Mouse (Mus musculus): ENCODE results near the gene Jmjd1c. TPM values are rescaled to one million over a fixed set of nuclear protein-coding genes. Genes with fewer than 3 reads are reported as not detected.

Gene Jmjd1c
- polyA plus RNA-seq, 1 experiment from 2014 or later: 15.0 TPM

- ATAC-seq (no peak), DNase-seq (no peak)
- no peak overlapping the region for H3K4me3 ChIP-seq (ENCODE audit: low read depth, low read length)
- no peak overlapping the region for H3K9ac ChIP-seq (replicated peaks)
- no peaks in the 10 kb centered on the region for H3K9me3 ChIP-seq (ENCODE audit: low read length)
- no peaks in the 10 kb centered on the region for H3K4me1 ChIP-seq (ENCODE audit: insufficient read depth)
- H3K27ac ChIP-seq (ENCODE audit: low read depth): no peak overlapping the region
- no peak overlapping the region for H3K4me2 ChIP-seq (ENCODE audit: low read depth, low read length)
- no peaks in the 10 kb centered on the region for H3K36me3 ChIP-seq (replicated peaks; ENCODE audit: insufficient read depth, low read length)
- no peaks in the 10 kb centered on the region for H3K27me3 ChIP-seq (ENCODE audit: insufficient read depth, low read length)
- TF ChIP-seq CTCF (IDR thresholded peaks at IDR 0.05; ENCODE audit: low read depth): no peak
- no peak for TF ChIP-seq EP300 (IDR thresholded peaks at IDR 0.05; ENCODE audit: low read depth)
Observed at GRCm38 (mm10) chr10:67143661-67144060, 47.7 kb downstream of the Jmjd1c start.

- Histone ChIP-seq H3K27ac (ENCODE audit: low read depth) (no peak overlapping the region), H3K4me3 (ENCODE audit: low read depth, low read length) (no peak overlapping the region), H3K4me1 (ENCODE audit: insufficient read depth) (no peaks in the 10 kb centered on the region), H3K36me3 (replicated peaks; ENCODE audit: insufficient read depth, low read length) (no peaks in the 10 kb centered on the region), H3K9me3 (ENCODE audit: low read length) (no peaks in the 10 kb centered on the region), H3K27me3 (ENCODE audit: insufficient read depth, low read length) (no peaks in the 10 kb centered on the region), H3K4me2 (ENCODE audit: low read depth, low read length) (no peak overlapping the region), H3K9ac (replicated peaks) (no peak overlapping the region)
- ATAC-seq (no peak), DNase-seq (no peak)
- TF ChIP-seq EP300 (IDR thresholded peaks at IDR 0.05; ENCODE audit: low read depth) (no peak), CTCF (IDR thresholded peaks at IDR 0.05; ENCODE audit: low read depth) (no peak)
- 72% methylated on average over 2 of the region's 2 CpGs for WGBS (ENCODE audit: insufficient replicate concordance)
Observed at GRCm38 (mm10) chr10:67144269-67144668, 48.3 kb downstream of the Jmjd1c start.

DNA sequence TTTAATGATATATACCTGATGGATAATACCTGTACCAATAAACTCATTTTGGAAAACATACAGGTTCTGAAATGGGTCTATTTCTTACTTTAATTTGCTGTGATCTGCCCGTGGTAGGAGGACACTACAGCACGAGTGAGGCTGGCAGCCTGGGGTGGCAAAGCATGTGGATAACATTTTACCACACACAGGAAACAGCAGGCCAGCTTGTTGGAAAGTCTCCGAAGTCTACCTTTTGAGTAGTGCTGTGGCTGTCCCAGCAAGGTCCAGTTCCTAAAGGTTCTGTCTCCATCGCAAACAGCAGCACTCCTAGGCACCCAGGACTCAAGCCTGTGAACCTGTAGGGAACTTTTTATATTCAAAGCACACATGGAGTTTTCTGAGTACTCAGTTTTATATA lies 49.7 kb downstream of the Jmjd1c start:
- no peak for ATAC-seq
- Histone ChIP-seq H3K9me3 (ENCODE audit: low read length) (no peaks in the 10 kb centered on the region), H3K9ac (replicated peaks) (no peak overlapping the region), H3K4me1 (ENCODE audit: insufficient read depth) (no peaks in the 10 kb centered on the region), H3K4me3 (ENCODE audit: low read depth, low read length) (no peak overlapping the region), H3K4me2 (ENCODE audit: low read depth, low read length) (no peak overlapping the region), H3K27me3 (ENCODE audit: insufficient read depth, low read length) (no peaks in the 10 kb centered on the region), H3K36me3 (replicated peaks; ENCODE audit: insufficient read depth, low read length) (no peaks in the 10 kb centered on the region), H3K27ac (ENCODE audit: low read depth) (no peak overlapping the region)
- 63% methylated on average over 4 of the region's 4 CpGs for WGBS (ENCODE audit: insufficient replicate concordance)
- TF ChIP-seq EP300 (IDR thresholded peaks at IDR 0.05; ENCODE audit: low read depth) (no peak), CTCF (IDR thresholded peaks at IDR 0.05; ENCODE audit: low read depth) (no peak)
- no peak for DNase-seq

DNA sequence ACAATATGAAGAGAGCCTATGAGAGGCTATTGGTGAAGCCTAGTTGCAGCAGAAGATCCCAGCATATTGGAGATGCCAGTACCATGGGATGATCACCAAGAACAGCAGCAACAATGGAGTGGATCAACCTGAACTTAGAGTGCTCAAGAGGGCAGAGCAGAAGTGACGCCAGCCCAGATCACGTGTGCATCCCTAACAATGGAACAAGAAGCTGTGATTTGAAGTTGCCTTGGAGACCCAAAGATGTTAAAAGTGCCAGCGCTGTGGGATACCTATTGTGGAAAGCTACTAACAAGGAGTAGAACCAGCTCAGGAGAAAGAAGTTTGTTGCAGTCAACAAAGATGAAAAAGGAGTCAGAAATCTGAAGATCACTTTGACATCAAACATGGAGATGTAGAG lies 55.8 kb downstream of the Jmjd1c start:
- Histone ChIP-seq H3K27ac (ENCODE audit: low read depth) (no peak overlapping the region), H3K4me1 (ENCODE audit: insufficient read depth) (no peaks in the 10 kb centered on the region), H3K36me3 (replicated peaks; ENCODE audit: insufficient read depth, low read length) (no peaks in the 10 kb centered on the region), H3K9ac (replicated peaks) (no peak overlapping the region), H3K9me3 (ENCODE audit: low read length) (no peaks in the 10 kb centered on the region), H3K27me3 (ENCODE audit: insufficient read depth, low read length) (no peaks in the 10 kb centered on the region), H3K4me2 (ENCODE audit: low read depth, low read length) (no peak overlapping the region), H3K4me3 (ENCODE audit: low read depth, low read length) (no peak overlapping the region)
- TF ChIP-seq EP300 (IDR thresholded peaks at IDR 0.05; ENCODE audit: low read depth): no peak
- no peak for TF ChIP-seq CTCF (IDR thresholded peaks at IDR 0.05; ENCODE audit: low read depth)
- no peak for ATAC-seq
- DNase-seq: no peak
- WGBS (ENCODE audit: insufficient replicate concordance): 84% methylated on average over 3 of the region's 3 CpGs

DNA sequence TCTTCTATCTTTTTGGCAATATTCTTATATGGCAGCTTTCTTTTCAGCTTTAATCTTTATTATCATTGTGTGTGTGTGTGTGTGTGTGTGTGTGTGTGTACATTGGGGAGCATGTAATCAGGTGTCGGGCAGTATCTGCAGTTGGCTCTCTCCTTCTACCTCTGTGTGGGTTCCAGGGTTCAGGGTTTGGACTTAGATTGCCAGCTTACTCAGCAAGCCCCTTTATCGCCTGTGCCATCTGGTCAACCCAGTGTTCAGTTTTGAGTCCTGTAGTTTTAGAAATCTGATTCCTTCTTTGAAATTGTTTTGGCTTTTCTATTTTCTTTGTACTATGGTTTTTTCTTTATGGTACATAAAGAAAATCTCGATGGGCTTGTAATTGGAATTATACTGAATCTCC lies 58.7 kb downstream of the Jmjd1c start:
- WGBS (ENCODE audit: insufficient replicate concordance): 78% methylated on average over 3 of the region's 3 CpGs
- no peak for DNase-seq
- H3K4me3 ChIP-seq (ENCODE audit: low read depth, low read length): no peak overlapping the region
- H3K4me2 ChIP-seq (ENCODE audit: low read depth, low read length): no peak overlapping the region
- no peak for TF ChIP-seq CTCF (IDR thresholded peaks at IDR 0.05; ENCODE audit: low read depth)
- TF ChIP-seq EP300 (IDR thresholded peaks at IDR 0.05; ENCODE audit: low read depth): no peak
- ATAC-seq: no peak
- no peaks in the 10 kb centered on the region for H3K9me3 ChIP-seq (ENCODE audit: low read length)
- peaks cover under 1% of the 10 kb centered on the region; the same call in 1 of the 2 replicates for H3K36me3 ChIP-seq (replicated peaks; ENCODE audit: insufficient read depth, low read length)
- no peaks in the 10 kb centered on the region for H3K4me1 ChIP-seq (ENCODE audit: insufficient read depth)
- no peak overlapping the region for H3K27ac ChIP-seq (ENCODE audit: low read depth)
- no peak overlapping the region for H3K9ac ChIP-seq (replicated peaks)
- no peaks in the 10 kb centered on the region for H3K27me3 ChIP-seq (ENCODE audit: insufficient read depth, low read length)

- DNase-seq (no peak), ATAC-seq (no peak)
- no peak overlapping the region for H3K4me3 ChIP-seq (ENCODE audit: low read depth, low read length)
- H3K9ac ChIP-seq (replicated peaks): no peak overlapping the region
- WGBS (ENCODE audit: insufficient replicate concordance): 95% methylated on average over 1 of the region's 1 CpGs
- no peaks in the 10 kb centered on the region for H3K9me3 ChIP-seq (ENCODE audit: low read length)
- H3K36me3 ChIP-seq (replicated peaks; ENCODE audit: insufficient read depth, low read length): no peaks in the 10 kb centered on the region
- TF ChIP-seq EP300 (IDR thresholded peaks at IDR 0.05; ENCODE audit: low read depth) (no peak), CTCF (IDR thresholded peaks at IDR 0.05; ENCODE audit: low read depth) (no peak)
- no peak overlapping the region for H3K27ac ChIP-seq (ENCODE audit: low read depth)
- peaks cover 13% of the 10 kb centered on the region for H3K4me1 ChIP-seq (ENCODE audit: insufficient read depth)
- no peaks in the 10 kb centered on the region for H3K27me3 ChIP-seq (ENCODE audit: insufficient read depth, low read length)
- H3K4me2 ChIP-seq (ENCODE audit: low read depth, low read length): no peak overlapping the region
Observed at GRCm38 (mm10) chr10:67174049-67174448, 78.1 kb downstream of the Jmjd1c start.

DNA sequence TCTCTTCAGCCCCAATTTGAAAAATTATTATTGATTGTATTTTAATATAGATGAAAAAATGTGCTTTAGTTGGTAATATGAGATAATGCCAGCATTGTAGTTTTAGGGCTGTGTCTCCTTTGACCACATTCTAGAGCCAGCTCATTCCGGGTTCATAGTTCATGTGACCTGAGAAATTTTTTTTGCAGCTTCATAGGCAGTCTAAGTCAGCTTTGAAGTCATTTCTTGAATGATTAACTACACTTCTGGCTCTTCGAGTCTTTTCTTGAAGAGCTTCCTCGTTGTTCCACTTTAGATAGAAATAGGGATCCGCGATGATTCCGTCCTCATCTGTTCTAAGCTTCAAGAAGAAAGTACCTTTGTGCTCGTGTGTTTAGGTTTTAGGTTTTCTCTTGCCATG lies 80.1 kb downstream of the Jmjd1c start:
- Histone ChIP-seq H3K4me3 (ENCODE audit: low read depth, low read length) (no peak overlapping the region), H3K4me2 (ENCODE audit: low read depth, low read length) (no peak overlapping the region)

More for the DNA sequence above, 80.1 kb downstream of the Jmjd1c start:
- no peak overlapping the region for H3K9ac ChIP-seq (replicated peaks)
- H3K9me3 ChIP-seq (ENCODE audit: low read length): no peaks in the 10 kb centered on the region
- no peak for TF ChIP-seq EP300 (IDR thresholded peaks at IDR 0.05; ENCODE audit: low read depth)
- TF ChIP-seq CTCF (IDR thresholded peaks at IDR 0.05; ENCODE audit: low read depth): no peak
- no peak for DNase-seq
- WGBS (ENCODE audit: insufficient replicate concordance): 77% methylated on average over 7 of the region's 7 CpGs
- H3K27me3 ChIP-seq (ENCODE audit: insufficient read depth, low read length): no peaks in the 10 kb centered on the region
- no peak for ATAC-seq
- no peak overlapping the region for H3K27ac ChIP-seq (ENCODE audit: low read depth)
- no peaks in the 10 kb centered on the region for H3K36me3 ChIP-seq (replicated peaks; ENCODE audit: insufficient read depth, low read length)
- peaks cover 25% of the 10 kb centered on the region for H3K4me1 ChIP-seq (ENCODE audit: insufficient read depth)

Measured in liver, postnatal 0 days (tissue).